Mouse (Mus musculus) gastrocnemius, adult 18-20 months (tissue): ENCODE data around the gene Slc22a4. TPM values are rescaled to one million over a fixed set of nuclear protein-coding genes. Genes with fewer than 3 reads are reported as not detected.
A peak's percentile ranks its signal among the peaks of the same experiment; 100 is the strongest.
"Not testable (repeated sequence)": the region's sequence is repeated elsewhere in the genome, so short reads cannot be mapped to it uniquely, and the experiment has no call there.

ENCODE experiments used
- DNase-seq: peaks from one replicate; pipeline ENCODE4 v3.0.0; 2021; ENCODE audit warnings: low spot score
- total RNA-seq, 2 experiments: library from RNA; stranded (reverse); gene quantifications; 2 replicates each; pipeline ENCODE4 v1.2.3; 2021

The Slc22a4 gene
- total RNA-seq, 2 experiments from 2014 or later: 2.9 to 3.1 TPM

GRCm38 (mm10) chr11:54006901-54007300, 21.0 kb downstream of the Slc22a4 start:
- peak; percentile 69 for DNase-seq

- not testable (repeated sequence) for DNase-seq
Measured at GRCm38 (mm10) chr11:54006362-54006761, 21.5 kb downstream of the Slc22a4 start.

GRCm38 (mm10) chr11:54004734-54005133, 23.2 kb downstream of the Slc22a4 start:
- no peak for DNase-seq

- peak; percentile 60 for DNase-seq
Measured at GRCm38 (mm10) chr11:54004221-54004620, 23.7 kb downstream of the Slc22a4 start.

- peak; percentile 70 for DNase-seq
Measured at GRCm38 (mm10) chr11:54002761-54003717, 24.9 kb downstream of the Slc22a4 start.

- DNase-seq: peak; percentile 66
Measured at GRCm38 (mm10) chr11:54002147-54002760, 25.6 kb downstream of the Slc22a4 start.

GRCm38 (mm10) chr11:53997661-53998060, 30.2 kb downstream of the Slc22a4 start:
- DNase-seq: no peak

- DNase-seq: no peak
Measured at GRCm38 (mm10) chr11:53992264-53992663, 35.6 kb downstream of the Slc22a4 start.

- no peak for DNase-seq
Measured at GRCm38 (mm10) chr11:53989232-53989631, 38.7 kb downstream of the Slc22a4 start.

GRCm38 (mm10) chr11:53988081-53988480, 39.8 kb downstream of the Slc22a4 start:
- no peak for DNase-seq

- DNase-seq: no peak
Measured at GRCm38 (mm10) chr11:53981396-53981795, 46.5 kb downstream of the Slc22a4 start.

- DNase-seq: peak; percentile 78
Measured at GRCm38 (mm10) chr11:53979788-53980621, 47.9 kb downstream of the Slc22a4 start, which contains the start of gene Slc22a21. TSS of gene Slc22a21 (minus strand) at chr11:53980332.

- not testable (repeated sequence) for DNase-seq
Measured at GRCm38 (mm10) chr11:53979456-53979787, 48.5 kb downstream of the Slc22a4 start.

- no peak for DNase-seq
Measured at GRCm38 (mm10) chr11:53977672-53978071, 50.2 kb downstream of the Slc22a4 start.

- no peak for DNase-seq
Measured at GRCm38 (mm10) chr11:53975559-53975958, 52.3 kb downstream of the Slc22a4 start.

GRCm38 (mm10) chr11:53958984-53959383, 68.9 kb downstream of the Slc22a4 start:
- no peak for DNase-seq

GRCm38 (mm10) chr11:53958176-53958575, 69.7 kb downstream of the Slc22a4 start:
- DNase-seq: not testable (repeated sequence)

- no peak for DNase-seq
Measured at GRCm38 (mm10) chr11:53956636-53957035, 71.3 kb downstream of the Slc22a4 start.

- DNase-seq: no peak
Measured at GRCm38 (mm10) chr11:53954653-53955052, 73.2 kb downstream of the Slc22a4 start.

GRCm38 (mm10) chr11:53950133-53950532, 77.8 kb downstream of the Slc22a4 start:
- not testable (repeated sequence) for DNase-seq
